Mouse (Mus musculus) testis, adult 2 months (tissue): ENCODE data around the gene Lrwd1. TPM values are rescaled to one million over a fixed set of nuclear protein-coding genes. Genes with fewer than 3 reads are reported as not detected.
A peak's percentile ranks its signal among the peaks of the same experiment; 100 is the strongest.

Experiments
- H3K27ac ChIP-seq: fragments of 200-500 bp; 2 replicates; pipeline ENCODE4 v1.5.1; 2012; ENCODE audit warnings: low read depth, low read length; ENCODE audit not compliant: control insufficient read depth, insufficient read depth
- H3K27me3 ChIP-seq: fragments of 200-500 bp; 2 replicates; pipeline ENCODE4 v1.6.1; 2012; ENCODE audit warnings: mild to moderate bottlenecking, low read length, moderate library complexity; ENCODE audit not compliant: control insufficient read depth, insufficient read depth
- H3K36me3 ChIP-seq: fragments of 200-500 bp; 2 replicates; pipeline ENCODE4 v1.6.1; 2012; ENCODE audit warnings: mild to moderate bottlenecking, low read length; ENCODE audit not compliant: control insufficient read depth, insufficient read depth
- H3K4me1 ChIP-seq: fragments of 200-500 bp; 2 replicates; pipeline ENCODE4 v1.6.1; 2012; ENCODE audit warnings: low read length; ENCODE audit not compliant: control insufficient read depth, insufficient read depth
- H3K4me3 ChIP-seq: fragments of 200-500 bp; 2 replicates; pipeline ENCODE4 v1.5.1; 2012; ENCODE audit warnings: low read depth, mild to moderate bottlenecking, low read length, moderate library complexity, mixed read lengths; ENCODE audit not compliant: control insufficient read depth
- CTCF ChIP-seq: fragments of 200-500 bp; IDR thresholded peaks from 2 replicates; pipeline ENCODE4 v1.5.1; 2012; ENCODE audit warnings: low read depth, mild to moderate bottlenecking, inconsistent platforms, low read length, moderate library complexity; ENCODE audit not compliant: control insufficient read depth, insufficient read depth, insufficient replicate concordance
- POLR2A ChIP-seq: fragments of 200-500 bp; IDR thresholded peaks from 2 replicates; pipeline ENCODE4 v1.6.1; 2012; ENCODE audit warnings: low read depth, mild to moderate bottlenecking, inconsistent platforms, low read length, moderate library complexity; ENCODE audit not compliant: control insufficient read depth
- polyA plus RNA-seq: library from polyadenylated mRNA; depleted of rRNA; stranded (reverse); fragments of >200 nt; gene quantifications from 2 replicates; pipeline ENCODE4 v1.2.3, GENCODE M21; 2012

Lrwd1 gene
- polyA plus RNA-seq, 1 experiment, result 271 TPM

DNA sequence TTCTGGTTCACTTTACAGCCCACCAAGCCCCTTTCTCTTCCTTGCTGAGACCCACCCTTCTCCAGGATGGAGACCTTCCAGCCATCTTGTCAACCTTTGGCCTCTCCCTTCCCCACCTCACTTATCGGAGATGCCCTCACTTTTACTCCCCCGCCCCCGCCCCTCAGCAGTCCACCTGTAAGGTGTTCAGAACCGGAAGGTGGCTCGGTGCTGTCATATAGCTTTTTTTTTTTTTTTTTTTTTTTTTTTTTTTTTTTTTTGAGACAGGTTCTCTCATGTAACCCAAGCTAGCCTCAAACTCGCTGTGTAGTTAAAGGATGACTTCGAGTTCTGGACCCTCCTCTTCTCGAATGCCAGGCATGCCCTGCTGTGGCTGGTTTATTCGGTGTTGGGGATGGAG lies 37.1 kb upstream of the Lrwd1 start:
- Histone ChIP-seq H3K4me1 (peaks cover 17% of the 10 kb centered on the region), H3K27me3 (no peaks in the 10 kb centered on the region), H3K27ac (no peak overlapping the region), H3K4me3 (no peak overlapping the region), H3K36me3 (no peaks in the 10 kb centered on the region)
- no peak for TF ChIP-seq POLR2A
- no peak for TF ChIP-seq CTCF

DNA sequence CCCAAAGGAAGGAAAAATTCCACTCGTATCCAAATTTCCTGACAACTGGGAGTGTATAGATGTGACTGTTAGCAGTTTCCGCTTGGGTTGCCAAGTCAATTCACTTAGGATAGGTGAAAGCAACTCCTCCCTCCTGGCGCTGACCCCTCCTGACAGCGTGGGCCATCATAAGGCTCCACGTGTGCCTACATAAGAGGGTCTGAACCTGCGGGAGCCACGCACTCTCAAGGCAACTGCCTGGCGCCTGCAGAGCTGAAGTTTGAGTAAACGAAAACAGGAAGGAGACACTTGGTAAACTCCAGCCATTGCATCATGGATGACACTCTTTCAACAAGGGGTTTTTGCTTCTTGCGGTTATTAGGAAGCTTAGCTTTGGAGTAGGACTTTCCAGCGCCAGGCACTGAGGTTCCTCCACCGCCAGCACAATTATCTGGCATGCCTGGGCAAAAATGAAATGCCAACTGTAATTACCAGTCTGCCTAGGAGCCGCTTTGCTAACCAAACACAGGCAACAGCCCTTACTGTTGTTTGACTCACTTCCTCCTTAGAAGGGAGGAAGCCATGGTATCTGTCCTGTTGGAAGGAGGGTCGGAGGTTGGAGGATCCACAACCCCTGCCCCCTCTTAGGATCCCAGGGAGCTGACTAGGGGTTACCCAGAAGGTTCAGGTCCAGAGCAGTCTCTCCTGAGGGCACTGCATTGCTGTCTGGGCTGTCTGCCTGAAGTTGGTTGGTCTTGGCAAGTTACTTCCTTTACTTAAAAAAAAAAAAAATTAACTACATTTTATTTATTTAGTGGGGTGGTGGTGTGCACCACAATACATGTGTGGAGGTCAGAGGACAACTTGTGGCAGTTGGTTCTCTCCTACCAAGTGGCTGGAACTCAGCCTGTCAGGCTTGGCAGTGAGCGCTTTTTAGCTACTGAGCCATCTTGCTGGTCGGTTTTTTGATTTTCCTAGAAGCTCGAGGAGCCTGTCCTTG lies 35.8 kb upstream of the Lrwd1 start:
- Histone ChIP-seq H3K4me1 (peaks cover 17% of the 10 kb centered on the region), H3K27ac (no peak overlapping the region), H3K27me3 (no peaks in the 10 kb centered on the region), H3K36me3 (no peaks in the 10 kb centered on the region), H3K4me3 (no peak overlapping the region)
- TF ChIP-seq POLR2A, result no peak
- TF ChIP-seq CTCF, result no peak

DNA sequence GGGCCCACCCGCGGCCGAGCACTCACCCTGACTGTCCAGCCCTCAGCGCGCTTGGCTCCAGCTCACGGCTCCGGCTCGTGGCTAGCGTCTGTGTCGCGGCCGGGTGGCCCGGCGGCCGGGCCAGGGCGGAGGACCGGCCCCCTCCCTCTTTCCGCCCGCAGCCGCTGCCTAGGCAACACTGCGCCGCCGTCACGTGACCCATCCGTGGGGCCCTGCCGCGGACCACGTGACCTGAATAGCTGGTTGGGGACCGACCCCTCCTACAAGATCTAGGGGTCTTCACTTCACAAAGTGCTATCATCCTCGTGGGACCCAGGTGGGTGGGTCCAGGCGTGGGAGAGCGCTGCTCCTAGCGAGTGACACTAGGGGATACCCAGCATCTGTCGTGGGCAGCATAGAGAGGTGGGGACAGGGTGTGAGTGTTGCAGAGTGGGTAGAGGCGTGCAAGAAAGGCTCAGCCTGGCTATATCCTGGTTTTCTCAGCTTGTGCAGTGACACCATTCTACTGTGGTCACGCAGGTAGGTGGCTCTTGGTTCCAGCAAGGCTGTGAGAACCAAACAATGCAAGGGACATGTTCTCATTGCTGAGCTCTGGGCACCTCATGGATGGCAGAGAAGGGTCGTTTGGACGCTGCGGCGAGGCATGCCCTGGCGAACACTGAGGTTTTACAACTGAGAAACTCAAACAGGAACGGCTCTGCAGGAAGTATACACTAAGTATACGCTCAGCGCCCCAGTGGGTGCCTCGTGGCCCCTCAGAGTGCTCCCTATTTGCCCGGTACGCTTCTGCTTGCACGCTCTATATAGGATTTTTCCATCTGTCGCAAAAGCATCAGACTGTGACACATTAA lies 34.9 kb upstream of the Lrwd1 start, which contains the start of gene Orai2:
Orai2 (minus strand) TSS at position 202 of the 851 bp plus-strand sequence.
- Histone ChIP-seq H3K27me3 (no peaks in the 10 kb centered on the region), H3K4me3 (peak within 1 kb of the TSS; percentile 83), H3K36me3 (no peaks in the 10 kb centered on the region), H3K27ac (no peak within 1 kb of the TSS), H3K4me1 (peaks cover 17% of the 10 kb centered on the region)
- TF ChIP-seq POLR2A (no peak), CTCF (0 out of 2 replicates have a peak, but pooled peaks have one; percentile 8)

DNA sequence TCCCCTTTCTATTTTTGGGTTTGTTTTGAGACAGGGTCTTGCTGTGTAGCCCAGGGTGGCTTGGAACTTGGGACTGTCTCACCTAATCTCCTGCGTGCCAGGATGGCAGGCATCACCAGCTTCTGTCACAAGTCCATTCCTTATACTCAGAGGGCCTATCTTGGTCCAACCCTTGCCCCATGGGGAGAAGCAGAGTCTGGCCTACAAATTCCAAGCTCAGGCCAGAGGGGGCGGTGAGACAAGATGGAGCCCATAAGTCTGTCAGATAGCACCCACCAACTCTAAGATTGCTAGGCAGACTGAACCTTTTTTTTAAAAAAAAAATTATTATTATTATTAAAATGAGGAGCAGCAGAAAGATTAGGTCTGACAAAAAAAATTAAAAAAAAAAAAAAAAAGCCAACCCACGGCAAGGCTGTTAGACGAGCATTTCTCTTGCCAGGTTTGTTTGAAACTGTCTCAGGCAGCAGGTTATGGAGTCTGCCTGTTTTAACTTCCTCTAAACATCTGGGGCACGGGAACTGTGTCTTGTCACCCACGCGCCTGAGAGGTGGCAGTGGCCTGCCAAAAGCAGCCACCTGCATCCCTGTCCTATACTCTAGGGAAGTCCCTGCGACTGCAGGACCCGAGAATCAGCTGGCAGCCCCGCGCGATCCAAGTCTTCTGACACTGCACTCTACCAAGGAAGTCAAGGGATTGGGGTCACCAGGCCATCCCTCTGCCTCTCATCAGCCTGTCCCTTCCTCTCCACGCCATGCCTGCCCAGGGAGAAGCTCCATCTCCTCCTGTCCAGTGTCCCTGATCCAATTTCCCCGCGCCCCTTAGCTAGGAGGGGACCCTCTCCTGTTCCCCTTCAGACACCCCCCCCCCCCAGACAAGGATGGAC lies 34.0 kb upstream of the Lrwd1 start:
- H3K27ac ChIP-seq, result no peak overlapping the region
- no peaks in the 10 kb centered on the region for H3K27me3 ChIP-seq
- TF ChIP-seq CTCF (no peak), POLR2A (no peak)
- no peaks in the 10 kb centered on the region for H3K36me3 ChIP-seq
- H3K4me3 ChIP-seq, result peak overlapping the region; percentile 83
- H3K4me1 ChIP-seq, result peaks cover 17% of the 10 kb centered on the region

DNA sequence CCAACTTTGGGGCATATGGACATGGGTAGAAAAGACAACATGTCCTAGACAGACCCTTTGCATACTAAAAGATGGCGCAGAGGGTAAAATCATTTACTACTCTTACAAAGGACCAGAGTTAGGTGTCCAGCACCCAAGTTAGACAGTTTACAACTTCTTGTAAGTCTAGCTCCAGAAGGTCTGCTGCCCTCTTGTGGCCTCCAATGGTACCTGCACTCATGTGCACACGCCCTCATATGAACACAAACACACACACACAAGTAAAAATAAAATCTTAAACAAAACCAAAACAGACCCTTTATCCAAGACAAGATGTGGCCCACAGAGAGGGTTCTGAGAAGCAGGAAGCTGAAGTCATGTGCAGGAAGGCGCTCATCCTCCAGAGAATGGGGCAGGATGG lies 32.2 kb upstream of the Lrwd1 start:
- H3K4me3 ChIP-seq, result no peak overlapping the region
- no peaks in the 10 kb centered on the region for H3K36me3 ChIP-seq

DNA sequence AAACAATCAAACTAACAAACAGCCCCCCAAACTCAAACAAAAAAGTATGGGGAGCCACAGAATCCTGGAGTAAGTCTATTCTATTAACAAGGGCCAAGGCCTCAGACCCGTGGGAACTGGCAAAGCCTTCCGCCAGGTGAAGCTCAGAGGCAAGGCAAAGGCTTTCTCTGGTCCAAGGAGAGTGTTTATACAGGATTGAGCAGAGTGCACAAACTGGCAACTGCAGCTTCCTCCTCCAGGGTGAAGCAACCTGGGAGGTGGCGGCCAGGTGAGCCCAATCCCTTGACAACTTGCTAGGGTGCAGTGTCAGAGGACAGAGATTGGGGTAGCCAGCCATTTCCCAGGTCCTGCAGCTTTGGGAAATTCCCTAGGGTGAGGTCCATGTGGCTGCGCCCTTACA lies 31.4 kb upstream of the Lrwd1 start:
- Histone ChIP-seq H3K27me3 (no peaks in the 10 kb centered on the region), H3K27ac (no peak overlapping the region), H3K4me1 (peaks cover 17% of the 10 kb centered on the region), H3K4me3 (no peak overlapping the region), H3K36me3 (no peaks in the 10 kb centered on the region)
- TF ChIP-seq POLR2A, result no peak
- no peak for TF ChIP-seq CTCF

More for the DNA sequence above, 32.2 kb upstream of the Lrwd1 start:
- no peaks in the 10 kb centered on the region for H3K27me3 ChIP-seq
- peaks cover 17% of the 10 kb centered on the region for H3K4me1 ChIP-seq
- TF ChIP-seq POLR2A (no peak), CTCF (peak; percentile 55; the same call in 1 of the 2 replicates)
- H3K27ac ChIP-seq, result no peak overlapping the region
